Mouse (Mus musculus): Measurements from ENCODE around the gene Oas1c. TPM values are rescaled to one million over a fixed set of nuclear protein-coding genes. Genes with fewer than 3 reads are reported as not detected.

Gene Oas1c
- polyA plus RNA-seq (2014; fragmentation: Illumina TruSeq; extraction: RNeasy Lipid Tissue Mini Kit (QIAGEN cat#74804); ENCODE audit: low read depth, low replicate concordance), result 0.73 TPM

DNA sequence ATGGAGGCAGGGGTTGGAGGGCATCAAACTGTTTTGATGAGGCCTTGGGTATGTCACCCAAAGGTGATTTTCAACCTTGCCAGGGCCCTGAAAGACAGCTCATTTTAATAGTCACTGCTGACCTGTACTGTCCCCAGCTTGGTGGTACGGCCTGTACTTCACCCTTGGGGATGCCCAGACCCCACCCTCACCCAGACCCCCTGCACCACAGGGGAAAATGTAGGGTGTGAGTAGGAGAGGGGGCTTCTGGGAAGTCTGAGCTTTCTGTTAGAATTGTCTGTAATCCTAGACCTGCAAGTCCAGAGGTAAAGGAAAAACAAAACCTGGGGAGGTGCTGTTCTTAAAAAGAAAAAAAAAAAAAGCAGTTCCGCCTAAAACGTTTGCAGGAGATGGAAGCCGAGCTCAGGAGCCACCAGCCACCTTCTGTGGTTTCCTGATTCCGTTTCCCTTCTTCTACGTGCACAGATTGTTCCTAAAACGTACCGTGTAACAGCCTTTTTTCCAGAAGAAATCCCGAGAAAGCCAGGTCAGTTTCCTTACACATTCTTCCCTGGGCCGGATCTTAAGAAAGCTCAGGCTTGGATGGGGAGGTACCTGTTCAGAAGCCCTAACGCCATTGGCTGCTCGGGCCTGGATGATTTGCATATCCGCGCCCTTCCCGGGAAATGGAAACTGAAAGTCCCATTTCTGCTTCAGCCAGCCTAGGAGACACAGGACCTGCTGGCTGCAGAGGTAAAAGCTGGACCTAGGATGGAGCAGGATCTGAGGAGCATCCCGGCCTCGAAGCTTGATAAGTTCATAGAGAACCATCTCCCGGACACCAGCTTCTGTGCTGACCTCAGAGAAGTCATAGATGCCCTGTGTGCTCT lies at the start of gene Oas1c:
Oas1c (minus strand) TSS at position 564 of the 869 bp plus-strand sequence.

DNA sequence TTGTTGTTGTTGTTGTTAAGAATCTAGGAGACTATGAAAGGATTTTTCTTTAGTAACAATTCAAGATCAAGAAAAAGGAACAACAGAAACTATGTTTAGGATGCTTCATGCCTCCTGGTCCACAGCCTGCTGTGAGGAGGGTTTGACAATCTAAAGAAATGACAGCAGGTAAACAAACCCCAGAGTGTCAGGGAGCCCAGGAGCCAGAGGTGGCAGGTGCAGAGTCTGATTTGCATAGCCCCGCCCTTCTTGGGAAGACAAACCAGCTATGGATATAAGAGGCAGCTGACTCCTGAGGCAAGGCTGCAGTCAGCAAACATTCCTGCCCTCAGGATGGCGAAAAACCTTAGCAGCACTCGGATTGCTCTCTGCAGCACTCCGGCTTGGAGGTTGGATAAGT lies 48.8 kb upstream of the Oas1c start, which contains the start of gene Oas1h:
Oas1h (plus strand) TSS at position 301 of the 400 bp plus-strand sequence.

DNA sequence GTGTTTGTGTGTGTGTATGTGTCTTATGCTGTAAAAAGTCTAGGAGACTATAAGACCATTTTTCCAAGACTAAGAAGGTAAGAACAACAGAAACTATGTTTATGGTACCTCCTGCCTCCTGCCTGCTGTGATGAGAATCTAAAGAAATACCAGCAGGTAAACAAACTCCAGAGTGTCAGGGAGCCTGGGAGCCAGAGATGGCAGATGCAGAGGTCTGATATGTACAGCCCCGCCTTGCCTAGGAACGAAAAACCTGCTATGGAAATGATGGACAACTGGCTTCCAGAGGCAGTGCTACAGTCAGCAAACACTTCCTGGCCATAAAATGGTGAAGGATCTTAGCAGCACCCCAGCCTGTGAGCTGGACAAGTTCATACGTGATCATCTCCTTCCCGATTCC lies 34.8 kb upstream of the Oas1c start, which contains the start of gene Oas1f:
Oas1f (plus strand) TSS at position 301 of the 400 bp plus-strand sequence.

DNA sequence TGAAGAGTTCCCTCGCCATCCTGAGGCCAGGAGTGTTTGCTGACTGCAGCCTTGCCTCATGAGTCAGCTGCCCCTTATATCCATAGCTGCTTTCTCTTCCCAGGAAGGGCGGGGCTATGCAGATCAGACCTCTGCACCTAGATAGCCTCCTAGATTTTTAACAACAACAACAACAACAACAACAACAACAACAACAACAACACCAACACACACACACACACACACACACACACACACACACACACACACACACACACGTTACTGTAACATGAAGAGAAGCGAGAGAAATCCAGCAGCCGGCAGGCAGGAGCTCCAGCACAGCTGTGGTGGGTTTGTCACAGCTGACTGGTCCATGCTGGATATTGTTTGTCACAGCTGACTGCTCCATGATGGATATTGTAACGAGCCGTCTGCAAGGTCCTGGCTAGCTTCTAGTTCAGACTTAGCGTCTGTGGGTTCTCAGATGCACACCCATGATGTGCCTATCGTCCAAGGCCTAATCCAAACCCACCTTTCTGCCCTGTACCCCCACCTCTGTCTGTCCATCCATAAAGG lies 16.8 kb downstream of the Oas1c start, which contains the start of gene Oas1e:
Oas1e (minus strand) TSS at position 51 of the 555 bp plus-strand sequence.

DNA sequence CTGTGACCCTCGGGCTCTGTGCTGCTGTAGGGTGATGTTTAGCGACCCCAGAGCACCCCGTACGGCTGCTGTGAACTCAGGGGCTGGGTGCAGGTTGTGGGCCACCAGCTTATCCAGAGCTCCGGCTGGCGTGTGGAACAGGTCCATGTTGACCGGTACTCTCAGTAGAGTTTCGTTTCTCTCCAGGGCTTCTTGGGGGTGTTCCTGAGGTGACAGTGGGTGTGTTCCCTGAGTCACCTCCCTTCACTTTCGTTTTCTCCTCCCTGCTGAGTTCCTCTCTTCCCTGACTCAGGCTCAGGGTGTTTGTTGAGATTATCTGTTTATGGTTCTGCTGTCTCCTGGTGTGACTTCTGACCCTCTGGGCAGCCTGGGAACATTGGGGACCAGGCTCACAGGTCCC lies 34.8 kb downstream of the Oas1c start, which contains the start of gene Oas3:
Oas3 (minus strand) TSS at position 184 of the 400 bp plus-strand sequence.

Other genes with a start within 250 kb of the Oas1c start
- gene Tpcn1, start 223.8 kb downstream of the Oas1c start, polyA plus RNA-seq (2014; fragmentation: Illumina TruSeq; extraction: RNeasy Lipid Tissue Mini Kit (QIAGEN cat#74804); ENCODE audit: low read depth, low replicate concordance), result 9.7 TPM
- gene Iqcd, start 223.5 kb downstream of the Oas1c start, polyA plus RNA-seq (2014; fragmentation: Illumina TruSeq; extraction: RNeasy Lipid Tissue Mini Kit (QIAGEN cat#74804); ENCODE audit: low read depth, low replicate concordance), result not detected
- gene Rita1, start 199.9 kb downstream of the Oas1c start, polyA plus RNA-seq (2014; fragmentation: Illumina TruSeq; extraction: RNeasy Lipid Tissue Mini Kit (QIAGEN cat#74804); ENCODE audit: low read depth, low replicate concordance), result not detected
- gene Ddx54, start 199.8 kb downstream of the Oas1c start, polyA plus RNA-seq (2014; fragmentation: Illumina TruSeq; extraction: RNeasy Lipid Tissue Mini Kit (QIAGEN cat#74804); ENCODE audit: low read depth, low replicate concordance), result 0.32 TPM
- not detected for gene Cfap73, start 178.3 kb downstream of the Oas1c start, polyA plus RNA-seq (2014; fragmentation: Illumina TruSeq; extraction: RNeasy Lipid Tissue Mini Kit (QIAGEN cat#74804); ENCODE audit: low read depth, low replicate concordance)
- gene Rasal1, start 163.7 kb downstream of the Oas1c start, polyA plus RNA-seq (2014; fragmentation: Illumina TruSeq; extraction: RNeasy Lipid Tissue Mini Kit (QIAGEN cat#74804); ENCODE audit: low read depth, low replicate concordance), result not detected
- gene Dtx1, start 100.6 kb downstream of the Oas1c start, polyA plus RNA-seq (2014; fragmentation: Illumina TruSeq; extraction: RNeasy Lipid Tissue Mini Kit (QIAGEN cat#74804); ENCODE audit: low read depth, low replicate concordance), result not detected
- 0.57 TPM for gene Oas2, start 62.7 kb downstream of the Oas1c start, polyA plus RNA-seq (2014; fragmentation: Illumina TruSeq; extraction: RNeasy Lipid Tissue Mini Kit (QIAGEN cat#74804); ENCODE audit: low read depth, low replicate concordance)
- not detected for gene Oas3, start 34.9 kb downstream of the Oas1c start, polyA plus RNA-seq (2014; fragmentation: Illumina TruSeq; extraction: RNeasy Lipid Tissue Mini Kit (QIAGEN cat#74804); ENCODE audit: low read depth, low replicate concordance)
- gene Oas1e, start 17.0 kb downstream of the Oas1c start, polyA plus RNA-seq (2014; fragmentation: Illumina TruSeq; extraction: RNeasy Lipid Tissue Mini Kit (QIAGEN cat#74804); ENCODE audit: low read depth, low replicate concordance), result not detected
- gene Oas1f, start 34.9 kb upstream of the Oas1c start, polyA plus RNA-seq (2014; fragmentation: Illumina TruSeq; extraction: RNeasy Lipid Tissue Mini Kit (QIAGEN cat#74804); ENCODE audit: low read depth, low replicate concordance), result not detected
- not detected for gene Oas1h, start 48.9 kb upstream of the Oas1c start, polyA plus RNA-seq (2014; fragmentation: Illumina TruSeq; extraction: RNeasy Lipid Tissue Mini Kit (QIAGEN cat#74804); ENCODE audit: low read depth, low replicate concordance)
- not detected for gene Oas1g, start 75.1 kb upstream of the Oas1c start, polyA plus RNA-seq (2014; fragmentation: Illumina TruSeq; extraction: RNeasy Lipid Tissue Mini Kit (QIAGEN cat#74804); ENCODE audit: low read depth, low replicate concordance)
- gene Oas1a, start 95.0 kb upstream of the Oas1c start, polyA plus RNA-seq (2014; fragmentation: Illumina TruSeq; extraction: RNeasy Lipid Tissue Mini Kit (QIAGEN cat#74804); ENCODE audit: low read depth, low replicate concordance), result 0.28 TPM
- not detected for gene Oas1d, start 102.0 kb upstream of the Oas1c start, polyA plus RNA-seq (2014; fragmentation: Illumina TruSeq; extraction: RNeasy Lipid Tissue Mini Kit (QIAGEN cat#74804); ENCODE audit: low read depth, low replicate concordance)
- gene Rph3a, start 197.6 kb upstream of the Oas1c start, polyA plus RNA-seq (2014; fragmentation: Illumina TruSeq; extraction: RNeasy Lipid Tissue Mini Kit (QIAGEN cat#74804); ENCODE audit: low read depth, low replicate concordance), result 0.49 TPM

Measured in kidney, adult 10 weeks (tissue).